Mouse (Mus musculus): Measurements from ENCODE around the gene Bsph2. TPM values are rescaled to one million over a fixed set of nuclear protein-coding genes. Genes with fewer than 3 reads are reported as not detected.

Bsph2 gene
- polyA plus RNA-seq (2012; rRNA removed), result not detected in 2 replicates

GRCm38 (mm10) chr7:13570967-13571366 is at the start of gene Bsph2:
Bsph2 (minus strand) TSS chr7:13571067.

Other genes with a start within 250 kb of the Bsph2 start
- gene Pla2g4c, start 246.4 kb downstream of the Bsph2 start, polyA plus RNA-seq (2012; rRNA removed), result 1.4 and 2.6 TPM in 2 replicates
- gene Cabp5, start 172.9 kb downstream of the Bsph2 start, polyA plus RNA-seq (2012; rRNA removed), result 0.02 and 0.03 TPM in 2 replicates
- gene Bsph1, start 120.2 kb downstream of the Bsph2 start, polyA plus RNA-seq (2012; rRNA removed), result not detected in 2 replicates
- gene Sult2a5, start 52.9 kb upstream of the Bsph2 start, polyA plus RNA-seq (2012; rRNA removed), result not detected in 2 replicates
- gene Sult2a2, start 162.4 kb upstream of the Bsph2 start, polyA plus RNA-seq (2012; rRNA removed), result 0.10 TPM in 1 of 2 replicates, not detected in the other

All from liver, embryonic 14 days (tissue).